Mouse (Mus musculus) hindbrain, embryonic 14.5 days (tissue): Measurements from ENCODE around the gene Nol10. TPM values are rescaled to one million over a fixed set of nuclear protein-coding genes. Genes with fewer than 3 reads are reported as not detected.
A peak's percentile ranks its signal among the peaks of the same experiment; 100 is the strongest.

Experiments
- ATAC-seq: fragments of 200-750 bp; cut with Nextera tagmentation; 2 replicates; pipeline ENCODE4 v1.8.0; 2017; ENCODE audit warnings: moderate number of reproducible peaks, mild to moderate bottlenecking, moderate TSS enrichment, moderate library complexity; ENCODE audit not compliant: low FRiP score
- DNase-seq: peaks from one replicate; pipeline ENCODE4 v3.0.0-alpha.2; 2015; ENCODE audit warnings: low spot score
- H3K27ac ChIP-seq: fragments of 300-500 bp; sonication (generic); 2 replicates; pipeline ENCODE4 v1.5.1; 2014; ENCODE audit warnings: mild to moderate bottlenecking, moderate library complexity
- H3K27me3 ChIP-seq: fragments of 300-500 bp; sonication (generic); 2 replicates; pipeline ENCODE4 v1.6.1; 2014; ENCODE audit warnings: mild to moderate bottlenecking, low read length, mixed read lengths; ENCODE audit not compliant: control insufficient read depth, insufficient read depth
- H3K36me3 ChIP-seq: fragments of 300-500 bp; sonication (generic); replicated peaks from 2 replicates; pipeline ENCODE4 v1.6.1; 2014; ENCODE audit not compliant: control insufficient read depth, insufficient read depth
- H3K4me1 ChIP-seq: fragments of 300-500 bp; sonication (generic); replicated peaks from 2 replicates; pipeline ENCODE4 v1.6.1; 2014; ENCODE audit warnings: antibody characterized with exemption, low read length, mixed read lengths; ENCODE audit not compliant: control insufficient read depth, insufficient read depth
- H3K4me2 ChIP-seq: fragments of 300-500 bp; sonication (generic); replicated peaks from 2 replicates; pipeline ENCODE4 v1.6.1; 2014; ENCODE audit warnings: mild to moderate bottlenecking, moderate library complexity
- H3K4me3 ChIP-seq: fragments of 300-500 bp; sonication (generic); replicated peaks from 2 replicates; pipeline ENCODE4 v1.5.1; 2014; ENCODE audit warnings: mild to moderate bottlenecking, low read length
- H3K9ac ChIP-seq: fragments of 300-500 bp; sonication (generic); 2 replicates; pipeline ENCODE4 v1.6.1; 2014
- H3K9me3 ChIP-seq: fragments of 300-500 bp; sonication (generic); 2 replicates; pipeline ENCODE4 v1.6.1; 2016; ENCODE audit warnings: low read length; ENCODE audit not compliant: control insufficient read depth
- WGBS: fragments of 180-500 bp; shearing (Covaris S2); extraction: QIAGEN DNeasy Blood & Tissue Kit; methylation state at CpG from one replicate; pipeline ENCODE4 v1.1.7; 2014; 5-methylcytosine and 5-hydroxymethylcytosine counted together
- polyA plus RNA-seq: library from polyadenylated mRNA; unstranded; fragments of >200 nt; fragmentation: Nextera tagmentation; extraction: Ambion mirVana; gene quantifications from 2 replicates; pipeline ENCODE4 v1.2.1, GENCODE M21; 2014

Nol10 gene
- 22.0 and 23.5 TPM in 2 replicates for polyA plus RNA-seq

DNA sequence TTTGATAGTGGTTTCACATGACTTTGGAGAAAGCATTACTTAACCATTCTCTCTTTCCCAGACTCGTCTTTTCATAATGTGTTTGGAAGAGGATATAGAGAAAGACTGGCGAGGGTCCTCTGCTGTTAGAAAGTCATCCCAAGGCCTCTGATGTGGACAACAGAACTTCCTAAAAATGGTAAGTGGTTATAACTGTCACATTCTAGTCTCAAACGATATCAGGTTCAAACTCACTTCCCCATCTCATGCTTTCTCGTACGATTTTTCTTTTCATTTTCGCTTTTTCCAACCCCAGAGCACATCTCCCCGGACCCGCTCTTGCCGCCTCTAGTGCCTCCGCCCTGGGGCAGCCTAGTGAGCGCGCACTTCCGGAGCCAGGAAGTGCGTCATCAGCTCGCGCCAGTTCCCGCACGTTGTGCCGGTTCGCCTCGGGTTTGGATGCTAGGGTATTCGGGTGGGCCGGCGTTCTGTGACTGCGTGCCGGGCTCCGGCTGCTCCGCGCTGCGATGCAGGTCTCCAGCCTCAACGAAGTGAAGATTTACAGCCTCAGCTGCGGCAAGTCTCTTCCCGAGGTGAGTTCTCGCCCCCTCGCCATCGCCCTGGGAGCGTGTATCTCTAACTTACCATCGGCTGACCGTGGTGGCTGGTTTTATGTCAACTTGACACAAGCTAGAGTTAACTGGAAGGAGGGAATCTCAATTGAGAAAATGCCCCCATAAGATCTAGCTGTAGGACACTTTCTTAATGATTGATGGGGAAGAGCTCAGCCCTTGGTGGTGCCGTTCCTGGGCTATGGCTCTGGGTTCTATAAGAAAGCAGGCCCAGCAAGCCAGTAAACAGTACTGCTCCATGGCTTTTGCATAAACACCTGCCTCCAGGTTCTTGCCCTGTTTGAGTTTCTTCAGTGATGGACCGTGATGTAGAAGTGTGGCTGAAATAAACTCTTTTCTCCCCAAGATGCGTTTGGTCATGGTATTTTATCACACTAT lies at the start of gene Nol10:
Nol10 (plus strand) TSS at position 411 of the 989 bp plus-strand sequence.
- Histone ChIP-seq H3K4me2 (peak within 1 kb of the TSS; percentile 85), H3K27me3 (no peaks in the 10 kb centered on the region), H3K9ac (peak within 1 kb of the TSS; percentile 75), H3K36me3 (peaks cover 31% of the 10 kb centered on the region), H3K27ac (peak within 1 kb of the TSS; percentile 66), H3K4me3 (peak within 1 kb of the TSS; percentile 83), H3K4me1 (peaks cover 13% of the 10 kb centered on the region), H3K9me3 (no peaks in the 10 kb centered on the region)
- WGBS, result under 1% methylated on average over 42 of the region's 42 CpGs
- peak; percentile 96 for DNase-seq
- ATAC-seq, result peak; percentile 97

DNA sequence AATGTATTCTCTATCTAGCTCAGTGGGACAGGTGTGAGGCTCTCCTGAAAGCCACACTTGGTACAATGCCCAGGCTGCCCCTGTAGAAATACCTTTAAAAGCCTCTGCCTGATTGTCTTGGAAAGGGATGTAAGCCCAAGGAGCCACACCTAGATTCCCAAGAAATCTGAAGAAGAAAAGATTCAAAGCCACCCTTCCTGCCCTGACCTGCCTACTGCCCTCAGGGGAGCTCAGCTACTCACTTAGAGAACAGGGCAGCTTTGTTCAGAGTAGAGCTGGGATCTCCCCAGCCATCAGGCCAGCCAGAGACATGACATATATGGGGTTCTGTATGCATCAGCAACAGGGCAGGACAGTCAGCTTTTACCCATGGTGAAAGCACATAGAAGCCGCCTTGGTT lies 48.4 kb upstream of the Nol10 start:
- Histone ChIP-seq H3K27me3 (no peaks in the 10 kb centered on the region), H3K36me3 (no peaks in the 10 kb centered on the region), H3K27ac (no peak overlapping the region), H3K4me3 (no peak overlapping the region), H3K4me2 (no peak overlapping the region), H3K9ac (no peak overlapping the region), H3K4me1 (no peaks in the 10 kb centered on the region), H3K9me3 (no peaks in the 10 kb centered on the region)
- no peak for ATAC-seq
- WGBS, result 94% methylated on average over 1 of the region's 1 CpGs
- DNase-seq, result no peak

DNA sequence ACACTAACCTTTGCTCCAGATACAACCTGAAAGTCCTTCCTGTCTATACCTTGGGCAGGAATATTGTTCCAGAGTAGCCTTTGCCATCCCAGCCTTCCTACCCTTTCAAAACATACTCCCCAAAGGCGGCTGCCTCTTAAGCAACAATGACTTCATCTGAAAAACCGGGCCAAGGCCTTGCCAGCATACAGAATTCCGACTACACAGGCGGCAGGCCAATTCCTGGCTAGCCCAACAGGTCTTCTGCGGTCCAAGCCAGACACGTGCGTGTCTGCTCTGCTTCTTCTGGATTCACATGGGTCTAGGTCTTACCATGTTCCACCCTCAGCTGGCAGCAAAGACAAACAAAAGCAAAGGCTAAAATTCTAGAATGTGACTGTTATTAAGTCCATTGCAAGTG lies 42.8 kb upstream of the Nol10 start:
- ATAC-seq, result no peak
- 89% methylated on average over 7 of the region's 7 CpGs for WGBS
- H3K27me3 ChIP-seq, result no peaks in the 10 kb centered on the region

DNA sequence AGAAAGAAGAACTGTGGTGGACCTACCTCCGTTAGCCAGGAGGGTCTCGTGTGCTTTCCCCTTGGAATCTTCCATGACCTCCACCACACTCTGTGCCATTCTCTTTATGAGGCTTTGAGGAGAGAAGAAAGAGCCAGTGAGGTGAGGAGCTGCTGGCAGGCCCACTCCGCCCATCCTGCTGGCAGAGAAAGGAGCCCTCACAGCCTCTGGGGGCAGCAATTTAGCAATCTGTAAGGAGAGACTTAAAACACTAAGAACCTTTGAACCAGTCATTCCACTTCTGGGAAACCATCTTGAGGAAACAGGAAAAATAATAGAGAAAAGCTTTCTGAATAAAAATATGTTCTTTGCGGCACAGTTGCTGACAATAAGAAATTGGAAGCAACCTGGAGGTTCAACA lies 40.0 kb upstream of the Nol10 start:
- Histone ChIP-seq H3K4me3 (no peak overlapping the region), H3K27me3 (no peaks in the 10 kb centered on the region), H3K4me2 (no peak overlapping the region), H3K36me3 (no peaks in the 10 kb centered on the region), H3K27ac (no peak overlapping the region), H3K9me3 (no peaks in the 10 kb centered on the region), H3K4me1 (no peaks in the 10 kb centered on the region), H3K9ac (no peak overlapping the region)
- DNase-seq (no peak), ATAC-seq (no peak)
- 53% methylated on average over 4 of the region's 4 CpGs for WGBS

More for the DNA sequence above, 42.8 kb upstream of the Nol10 start:
- Histone ChIP-seq H3K4me3 (no peak overlapping the region), H3K9ac (no peak overlapping the region), H3K36me3 (no peaks in the 10 kb centered on the region), H3K4me1 (no peaks in the 10 kb centered on the region), H3K9me3 (no peaks in the 10 kb centered on the region), H3K4me2 (no peak overlapping the region), H3K27ac (no peak overlapping the region)
- DNase-seq, result no peak

DNA sequence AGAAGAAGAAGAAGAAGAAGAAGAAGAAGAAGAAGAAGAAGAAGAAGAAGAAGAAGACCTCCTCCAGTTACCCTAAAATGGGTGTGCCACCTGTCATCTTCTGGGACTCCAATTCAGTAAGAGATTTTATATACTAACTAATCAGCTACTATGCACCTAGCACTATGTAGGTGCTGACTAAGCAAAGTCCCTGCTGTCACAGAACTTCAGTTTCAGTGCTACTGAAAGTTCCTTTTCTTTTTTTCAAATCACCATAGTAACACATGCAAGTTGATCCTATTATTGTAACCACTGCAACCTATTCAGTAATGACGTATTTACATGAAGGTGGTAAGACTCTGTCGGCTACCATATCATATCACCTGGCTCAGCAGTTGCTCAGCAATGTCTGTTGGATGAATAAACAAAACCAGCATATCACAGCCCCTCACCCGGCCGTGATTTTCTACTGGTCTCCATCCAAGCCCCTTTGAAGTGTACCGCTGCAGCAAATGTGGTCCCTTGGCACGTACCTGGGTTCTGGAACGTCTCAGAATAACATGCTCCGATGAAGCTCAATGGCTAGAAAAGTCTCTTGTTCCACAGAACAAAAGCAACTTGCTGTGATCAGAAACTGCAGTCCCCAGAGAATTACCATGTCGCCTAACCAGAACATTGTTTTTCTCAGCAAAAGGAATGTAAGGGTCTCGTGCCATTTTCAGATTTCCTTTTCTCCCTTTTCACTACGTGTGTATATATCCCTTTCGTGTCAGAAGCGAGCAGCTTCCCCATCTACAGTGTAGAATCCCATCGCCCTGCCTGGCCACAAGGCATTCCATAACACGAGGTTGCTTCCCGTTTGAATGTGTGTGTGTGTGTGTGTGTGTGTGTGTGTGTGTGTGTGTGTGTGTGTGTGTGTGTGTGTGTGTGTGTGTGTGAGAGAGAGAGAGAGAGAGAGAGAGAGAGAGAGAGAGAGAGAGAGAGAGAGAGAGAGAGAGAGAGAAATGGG lies 37.1 kb upstream of the Nol10 start:
- Histone ChIP-seq H3K4me1 (no peaks in the 10 kb centered on the region), H3K4me3 (no peak overlapping the region), H3K9me3 (no peaks in the 10 kb centered on the region), H3K36me3 (no peaks in the 10 kb centered on the region), H3K27me3 (no peaks in the 10 kb centered on the region), H3K9ac (no peak overlapping the region), H3K4me2 (no peak overlapping the region), H3K27ac (no peak overlapping the region)
- ATAC-seq (no peak), DNase-seq (no peak)
- WGBS, result 44% methylated on average over 16 of the region's 16 CpGs

DNA sequence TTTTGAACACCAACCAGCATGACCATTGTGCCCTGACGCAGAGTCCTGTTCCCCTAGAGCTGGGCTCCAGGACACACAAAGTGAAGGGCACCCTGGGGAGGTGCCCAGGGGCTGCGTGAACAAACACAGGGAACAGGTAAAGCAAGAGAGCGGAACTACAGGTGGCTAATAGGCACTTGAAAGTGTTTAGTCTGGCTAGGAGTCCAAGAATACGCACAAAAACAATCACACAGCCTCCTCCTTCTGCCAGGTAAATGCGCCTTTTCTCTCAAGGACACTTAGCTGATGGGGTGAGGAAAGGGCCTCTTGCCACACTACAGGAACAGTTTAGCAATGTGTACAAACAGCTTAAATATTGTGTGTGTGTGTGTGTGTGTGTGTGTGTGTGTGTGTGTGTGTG lies 32.2 kb upstream of the Nol10 start:
- H3K4me3 ChIP-seq, result no peak overlapping the region
- no peaks in the 10 kb centered on the region for H3K4me1 ChIP-seq
- H3K27ac ChIP-seq, result no peak overlapping the region
- H3K36me3 ChIP-seq, result no peaks in the 10 kb centered on the region
- 91% methylated on average over 5 of the region's 5 CpGs for WGBS
- H3K27me3 ChIP-seq, result no peaks in the 10 kb centered on the region
- no peaks in the 10 kb centered on the region for H3K9me3 ChIP-seq
- H3K4me2 ChIP-seq, result no peak overlapping the region
- H3K9ac ChIP-seq, result no peak overlapping the region
- no peak for ATAC-seq
- DNase-seq, result no peak

DNA sequence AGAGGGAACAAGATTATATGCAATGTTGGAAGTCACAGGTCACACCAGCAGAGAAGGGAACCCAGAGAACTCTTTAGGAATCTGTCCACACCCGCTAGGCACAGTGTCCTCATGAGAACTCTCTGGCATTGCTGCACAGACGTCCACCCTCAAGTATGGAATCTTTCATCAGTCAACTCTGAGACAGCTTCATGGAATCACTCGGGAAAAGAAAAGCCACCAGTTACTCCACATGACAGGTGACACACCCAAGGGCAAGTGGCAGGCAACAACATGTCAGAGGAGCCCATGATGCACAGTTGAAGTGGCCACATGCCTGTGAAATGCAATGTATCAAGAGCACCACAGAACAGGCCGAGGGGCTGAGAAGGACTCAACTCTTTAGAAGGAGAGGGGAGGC lies 30.3 kb upstream of the Nol10 start:
- Histone ChIP-seq H3K9ac (no peak overlapping the region), H3K4me2 (no peak overlapping the region), H3K36me3 (no peaks in the 10 kb centered on the region), H3K9me3 (no peaks in the 10 kb centered on the region), H3K27me3 (peaks cover 5% of the 10 kb centered on the region; the same call in 1 of the 2 replicates), H3K27ac (no peak overlapping the region), H3K4me3 (no peak overlapping the region), H3K4me1 (no peaks in the 10 kb centered on the region)
- ATAC-seq, result no peak
- WGBS, result 77% methylated on average over 4 of the region's 4 CpGs
- DNase-seq, result no peak

DNA sequence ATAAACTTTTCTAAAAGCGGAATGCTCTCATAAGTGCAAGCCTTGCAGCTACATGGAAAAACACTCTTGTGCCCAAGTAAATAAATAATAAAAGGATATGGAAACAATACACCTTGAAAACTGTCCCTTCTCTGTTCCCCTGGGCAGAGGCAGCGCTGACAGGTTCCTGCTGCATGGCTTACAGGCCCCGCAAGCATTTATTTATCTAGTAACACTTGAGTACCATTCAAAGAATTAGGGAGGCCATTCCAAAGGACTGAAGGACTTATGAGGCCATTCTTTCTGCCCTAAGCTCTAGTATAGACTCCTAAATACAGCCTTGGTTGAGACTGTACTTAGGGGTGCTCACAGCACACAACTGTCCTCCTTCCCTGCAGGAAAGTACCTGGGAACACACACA lies 29.8 kb upstream of the Nol10 start:
- no peak for ATAC-seq
- Histone ChIP-seq H3K4me2 (no peak overlapping the region), H3K4me3 (no peak overlapping the region), H3K27me3 (peaks cover 9% of the 10 kb centered on the region; the same call in 1 of the 2 replicates), H3K4me1 (no peaks in the 10 kb centered on the region), H3K9ac (no peak overlapping the region), H3K36me3 (no peaks in the 10 kb centered on the region), H3K9me3 (no peaks in the 10 kb centered on the region), H3K27ac (no peak overlapping the region)
- no peak for DNase-seq
- 85% methylated on average over 3 of the region's 3 CpGs for WGBS
